Mouse (Mus musculus) thymus, postnatal 4 days (tissue): ENCODE results near the gene A530084C06Rik.

Experiments
- DNase-seq: peaks from one replicate; pipeline ENCODE4 v3.0.0; 2021

Gene A530084C06Rik

DNA sequence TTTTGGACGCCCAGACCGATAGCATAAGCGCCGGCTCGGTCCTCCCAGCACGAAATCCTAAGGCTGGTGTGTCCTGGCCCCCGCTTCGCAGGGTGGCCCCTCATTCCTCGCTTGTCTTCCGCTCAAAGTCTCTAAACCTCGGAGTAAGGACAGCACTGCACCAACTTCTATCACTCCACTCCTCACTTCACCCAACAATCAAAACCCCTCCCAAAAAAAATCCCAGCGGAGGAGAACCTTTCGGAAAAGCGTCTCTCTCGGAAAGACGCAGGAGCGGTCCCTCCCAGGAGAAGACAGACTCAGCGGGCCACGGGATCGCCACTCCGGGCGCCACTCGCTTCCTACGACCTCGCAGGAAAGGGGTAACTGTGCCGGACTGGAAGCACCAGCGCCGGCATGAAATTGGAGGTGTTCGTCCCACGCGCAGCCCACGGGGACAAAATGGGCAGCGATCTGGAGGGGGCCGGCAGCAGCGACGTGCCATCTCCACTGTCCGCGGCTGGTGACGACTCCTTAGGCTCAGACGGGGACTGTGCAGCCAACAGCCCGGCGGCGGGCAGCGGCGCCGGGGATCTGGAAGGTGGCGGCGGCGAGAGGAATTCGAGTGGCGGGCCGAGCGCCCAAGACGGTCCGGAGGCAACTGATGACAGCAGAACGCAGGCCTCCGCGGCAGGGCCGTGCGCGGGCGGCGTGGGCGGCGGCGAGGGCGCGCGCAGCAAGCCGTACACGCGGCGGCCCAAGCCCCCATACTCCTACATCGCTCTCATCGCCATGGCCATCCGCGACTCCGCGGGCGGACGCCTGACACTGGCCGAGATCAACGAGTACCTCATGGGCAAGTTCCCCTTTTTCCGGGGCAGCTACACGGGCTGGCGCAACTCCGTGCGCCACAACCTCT is at the start of gene A530084C06Rik:
TSS of gene A530084C06Rik (minus strand) at position 813 of the 898 bp plus-strand sequence.
- DNase-seq = peak; percentile 30

DNA sequence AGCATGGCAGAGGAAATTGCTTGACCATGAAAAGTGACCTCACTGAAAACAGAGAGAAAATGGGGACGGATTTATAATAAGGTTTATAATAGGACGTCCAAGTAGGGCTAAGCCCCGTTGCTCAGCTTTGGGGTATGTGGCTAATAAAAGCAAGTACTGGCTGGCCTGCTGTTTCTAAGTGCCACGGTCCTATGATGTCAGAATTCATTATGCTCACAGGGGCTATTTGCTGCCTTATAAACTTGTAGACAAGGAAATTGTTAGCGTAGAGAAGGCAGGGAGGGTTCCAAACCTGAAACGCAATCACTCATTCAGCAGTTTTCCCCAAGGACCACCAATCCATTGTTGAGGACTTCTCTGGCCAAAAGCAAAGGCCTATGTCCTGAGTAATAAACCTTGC is 44.8 kb upstream of the A530084C06Rik start:
- DNase-seq = no peak

DNA sequence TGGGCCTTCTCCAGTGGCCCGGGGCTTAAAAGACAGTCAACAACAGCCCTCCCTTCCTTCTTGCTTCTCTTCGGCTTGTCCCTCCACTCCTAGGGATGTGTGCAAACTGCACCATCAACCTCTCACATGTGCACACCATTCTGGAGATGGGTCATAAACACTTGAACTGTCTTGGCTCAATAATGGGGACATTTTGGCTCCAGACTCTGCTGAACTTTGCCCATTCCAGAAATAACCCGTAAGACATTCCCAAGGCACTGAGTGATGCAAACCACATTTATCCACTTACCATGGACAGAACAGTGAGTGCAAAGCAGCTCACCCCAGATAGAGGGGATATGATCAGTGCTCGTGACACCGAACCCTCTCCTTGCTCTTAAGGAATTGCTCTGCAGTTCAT is 40.4 kb upstream of the A530084C06Rik start:
- no peak for DNase-seq

DNA sequence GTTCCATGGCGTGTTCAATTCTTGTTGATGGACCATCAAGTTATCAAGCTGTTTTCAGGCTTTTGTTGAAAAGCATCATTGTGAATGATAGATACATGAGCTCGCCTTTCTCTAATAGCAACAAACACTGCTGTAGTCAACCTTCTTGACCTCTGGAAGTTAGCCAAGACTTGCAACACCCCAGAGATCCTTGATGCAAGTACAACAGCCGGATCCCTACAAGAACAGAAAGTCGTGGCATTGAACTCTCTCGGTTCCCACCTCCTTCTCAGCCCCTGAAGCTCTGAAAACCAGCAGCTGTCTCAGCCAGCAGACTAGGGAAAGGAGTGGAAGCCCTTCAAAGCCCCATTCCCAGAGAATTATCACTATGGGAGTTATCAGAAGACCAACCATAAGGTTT is 28.2 kb upstream of the A530084C06Rik start:
- DNase-seq = no peak

DNA sequence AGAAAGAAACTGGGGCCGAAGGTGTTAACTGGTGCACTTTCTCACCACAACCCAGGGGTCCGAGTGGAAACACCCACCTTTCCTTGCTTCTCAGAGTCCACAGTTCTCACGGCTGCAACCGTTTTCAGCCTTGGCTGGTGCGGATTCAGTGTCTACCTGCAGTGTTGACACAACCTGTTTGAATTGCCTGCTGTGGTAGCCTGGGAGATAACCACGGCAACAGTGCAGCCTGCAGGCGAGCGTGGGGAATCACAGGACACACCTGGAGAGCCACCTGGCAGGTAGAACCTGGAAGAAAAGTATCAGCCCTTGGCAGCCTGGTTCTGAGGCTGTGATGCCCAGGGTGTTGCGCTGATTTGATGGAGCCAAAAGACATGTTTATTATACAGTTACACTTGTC is 20.7 kb upstream of the A530084C06Rik start:
- DNase-seq = peak; percentile 21

DNA sequence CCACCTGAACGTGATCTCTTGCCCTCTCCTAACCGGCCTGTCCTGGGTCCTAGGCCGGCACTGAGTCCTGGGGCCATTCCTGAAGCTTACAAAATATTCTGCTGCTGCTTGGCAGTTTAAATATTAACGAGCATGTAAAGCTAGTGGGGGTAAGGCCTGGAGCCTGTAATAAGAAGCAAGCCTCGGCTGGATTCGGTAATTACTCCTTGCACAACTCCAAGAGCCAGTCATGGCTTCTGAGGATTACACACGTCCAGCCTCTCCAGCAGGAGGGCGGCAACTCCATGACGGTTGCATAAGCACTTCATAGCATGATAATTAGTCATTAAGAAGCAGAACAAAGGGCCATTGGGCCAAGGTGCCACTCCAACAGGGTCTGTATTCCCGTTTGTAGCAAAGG is 19.3 kb upstream of the A530084C06Rik start:
- no peak for DNase-seq

DNA sequence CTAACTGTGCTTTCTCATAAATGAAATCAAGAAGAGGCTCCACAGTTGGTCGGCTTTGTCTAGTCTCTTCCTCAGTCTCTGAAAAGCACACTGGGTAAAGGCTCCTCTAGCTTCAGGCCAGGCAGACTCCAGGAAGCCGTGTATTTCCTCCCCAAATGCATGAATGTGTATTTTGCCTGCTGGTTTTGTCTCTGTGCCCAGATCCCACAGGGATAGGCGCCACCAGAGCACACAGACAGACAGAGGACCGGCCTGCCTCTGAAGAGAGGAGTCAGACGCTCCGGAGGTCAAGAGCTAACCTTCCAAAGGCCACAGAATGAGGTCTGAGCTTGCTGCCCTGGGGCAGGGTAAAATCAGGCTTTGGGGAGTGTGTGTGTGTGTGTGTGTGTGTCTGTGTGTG is 18.4 kb upstream of the A530084C06Rik start:
- no peak for DNase-seq

DNA sequence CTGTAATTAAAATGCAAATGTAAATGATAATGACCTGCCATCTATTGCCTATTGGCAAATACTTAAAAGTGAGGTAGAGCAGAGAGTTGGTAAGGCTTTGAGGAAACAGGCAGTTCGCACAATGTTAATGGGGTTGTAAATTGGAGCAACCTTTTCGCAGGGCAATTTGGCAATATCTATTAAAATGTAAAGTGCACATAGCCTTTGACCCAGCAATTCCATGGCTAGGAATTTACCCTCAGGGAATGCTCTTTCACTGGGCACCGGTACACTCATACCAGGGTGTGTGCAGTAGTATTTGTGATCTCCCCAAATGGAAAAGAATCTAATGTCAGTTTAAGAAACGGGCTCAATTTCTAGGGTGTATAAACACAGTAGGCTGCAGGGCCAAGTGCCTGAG is 17.6 kb upstream of the A530084C06Rik start:
- DNase-seq = no peak

DNA sequence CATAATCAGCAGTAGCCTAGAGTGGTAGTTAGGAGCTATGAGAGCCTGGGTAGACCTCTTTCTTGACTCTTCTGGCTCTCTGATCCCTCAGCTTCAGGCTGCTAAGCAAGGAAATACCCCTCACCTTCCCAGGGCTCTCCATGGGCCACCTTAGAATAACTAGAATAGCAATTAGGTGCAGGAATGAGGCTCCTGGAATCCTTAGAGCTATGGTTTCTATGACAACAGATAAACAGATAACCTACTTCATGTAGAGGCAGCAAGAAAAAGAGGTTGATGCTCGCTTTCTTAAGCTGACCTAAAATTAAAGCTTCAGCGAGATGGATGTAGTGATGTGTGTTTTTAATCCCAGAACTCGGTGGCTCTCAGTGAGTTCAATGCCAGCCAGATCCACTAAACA is 15.5 kb upstream of the A530084C06Rik start:
- no peak for DNase-seq

DNA sequence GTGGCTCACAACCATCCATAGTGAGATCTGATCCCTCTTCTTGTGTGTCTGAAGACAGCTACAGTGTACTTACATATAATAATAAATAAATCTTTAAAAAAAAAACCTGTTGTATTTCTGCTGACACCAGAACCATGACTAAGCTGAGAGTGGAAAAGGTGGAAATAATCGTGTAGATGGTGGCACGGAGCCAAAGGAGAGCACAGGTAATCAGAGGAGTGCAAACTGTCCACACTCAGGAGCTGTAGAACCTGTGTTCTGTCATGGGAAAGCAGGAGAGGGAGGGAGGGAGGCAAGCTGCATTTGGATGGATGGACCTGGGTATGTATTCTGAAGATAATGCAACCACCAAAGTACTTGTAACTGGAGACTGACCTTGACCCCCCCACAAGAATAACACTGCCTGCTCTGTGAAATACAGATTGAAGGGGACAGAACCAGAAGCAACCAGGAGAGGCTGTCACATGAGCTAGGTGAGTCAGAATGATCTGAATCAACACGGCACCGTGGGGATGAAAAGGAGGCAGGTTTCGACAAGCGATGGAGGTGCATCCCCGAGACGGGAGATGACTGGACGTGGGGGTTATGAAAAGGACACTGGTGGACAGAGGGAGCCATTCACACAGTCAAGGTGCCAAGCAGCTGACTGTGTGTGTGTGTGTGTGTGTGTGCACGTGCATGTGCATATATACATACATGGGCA is 13.8 kb upstream of the A530084C06Rik start:
- no peak for DNase-seq

DNA sequence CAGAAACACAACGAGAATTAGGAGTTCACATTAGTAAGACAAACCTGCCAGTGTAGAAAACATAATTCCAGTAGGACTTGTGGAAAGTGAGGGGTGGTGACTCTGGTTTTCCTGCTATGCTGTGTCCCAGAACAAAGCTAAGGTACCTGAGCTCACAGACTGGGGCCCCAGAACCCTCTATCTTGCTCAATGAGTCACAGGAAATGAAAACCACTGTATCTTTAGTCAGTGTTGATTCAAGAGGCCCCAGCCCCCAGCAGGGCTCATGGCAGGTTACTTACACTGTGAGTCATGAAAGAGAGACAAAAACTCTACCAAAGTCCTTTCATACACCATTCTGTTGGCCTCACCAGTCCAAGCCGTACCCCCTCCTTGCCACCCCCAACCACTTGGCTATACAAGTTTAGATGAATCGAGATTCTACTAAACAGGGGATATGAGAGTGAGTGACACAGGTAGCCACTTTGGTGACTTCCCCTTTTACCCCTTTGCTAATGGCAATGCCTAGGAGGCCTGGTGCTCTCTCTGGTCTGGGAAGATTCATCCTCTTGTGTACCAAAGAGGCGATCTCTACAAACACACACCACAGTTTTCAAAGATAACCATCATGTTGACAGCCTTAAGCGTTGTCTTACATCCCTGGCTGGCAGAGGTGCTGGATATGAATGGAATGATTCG is 8.6 kb upstream of the A530084C06Rik start:
- DNase-seq = no peak

DNA sequence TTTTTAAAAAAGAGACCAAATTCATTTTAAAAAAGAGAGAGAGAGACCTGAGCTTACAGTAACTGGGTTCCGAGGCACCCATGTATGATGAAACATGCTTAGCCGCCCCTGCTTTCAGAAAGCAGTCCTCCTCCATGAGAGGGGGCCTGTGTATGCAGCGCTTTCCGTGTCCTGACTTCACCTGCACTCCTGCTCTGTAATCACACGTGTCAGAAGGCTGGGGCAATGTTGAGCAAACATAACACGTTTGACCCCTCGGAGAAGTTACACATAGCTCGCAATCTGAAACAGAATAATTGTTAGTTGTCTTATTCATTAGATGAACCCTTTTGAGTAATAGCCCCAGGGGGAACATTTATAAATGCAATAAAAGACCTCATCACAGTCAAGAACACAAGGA is 8.0 kb upstream of the A530084C06Rik start:
- DNase-seq = no peak

DNA sequence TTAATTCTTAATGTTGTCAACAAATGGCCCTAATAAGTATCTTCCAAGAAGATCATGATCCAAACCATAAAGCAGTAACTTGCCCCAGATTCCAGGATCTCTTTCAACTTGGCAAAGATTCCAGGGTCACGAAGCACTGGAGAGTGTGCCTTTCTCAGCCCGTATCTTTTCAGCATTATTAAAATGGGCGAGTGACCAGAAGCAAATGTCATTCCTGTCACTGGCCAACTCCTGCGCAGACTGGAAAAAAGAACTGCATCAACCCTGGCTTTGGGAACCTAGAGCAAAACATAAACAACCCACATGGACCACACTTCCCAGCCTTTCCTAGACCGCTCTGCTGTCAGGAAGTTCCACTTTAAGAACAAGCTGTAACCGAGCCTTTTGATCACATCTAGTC is 5.3 kb upstream of the A530084C06Rik start:
- no peak for DNase-seq

DNA sequence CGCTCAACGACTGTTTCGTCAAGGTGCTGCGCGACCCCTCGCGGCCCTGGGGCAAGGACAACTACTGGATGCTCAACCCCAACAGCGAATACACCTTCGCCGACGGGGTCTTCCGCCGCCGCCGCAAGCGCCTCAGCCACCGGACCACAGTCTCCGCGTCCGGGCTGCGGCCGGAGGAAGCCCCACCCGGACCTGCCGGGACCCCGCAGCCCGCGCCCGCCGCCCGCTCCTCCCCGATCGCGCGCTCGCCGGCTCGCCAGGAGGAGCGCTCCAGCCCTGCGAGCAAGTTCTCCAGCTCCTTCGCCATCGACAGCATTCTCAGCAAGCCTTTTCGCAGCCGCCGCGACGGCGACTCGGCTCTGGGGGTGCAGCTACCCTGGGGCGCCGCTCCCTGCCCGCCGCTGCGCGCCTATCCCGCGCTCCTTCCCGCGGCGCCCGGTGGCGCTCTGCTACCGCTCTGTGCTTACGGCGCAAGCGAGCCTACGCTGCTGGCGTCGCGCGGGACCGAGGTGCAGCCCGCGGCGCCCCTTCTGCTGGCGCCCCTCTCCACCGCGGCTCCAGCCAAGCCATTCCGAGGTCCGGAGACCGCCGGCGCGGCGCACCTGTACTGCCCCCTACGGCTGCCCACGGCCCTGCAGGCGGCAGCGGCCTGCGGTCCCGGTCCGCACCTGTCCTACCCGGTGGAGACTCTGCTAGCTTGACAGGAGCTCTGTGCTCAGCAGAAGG is 449 bp upstream of the A530084C06Rik start:
- DNase-seq = peak; percentile 76

DNA sequence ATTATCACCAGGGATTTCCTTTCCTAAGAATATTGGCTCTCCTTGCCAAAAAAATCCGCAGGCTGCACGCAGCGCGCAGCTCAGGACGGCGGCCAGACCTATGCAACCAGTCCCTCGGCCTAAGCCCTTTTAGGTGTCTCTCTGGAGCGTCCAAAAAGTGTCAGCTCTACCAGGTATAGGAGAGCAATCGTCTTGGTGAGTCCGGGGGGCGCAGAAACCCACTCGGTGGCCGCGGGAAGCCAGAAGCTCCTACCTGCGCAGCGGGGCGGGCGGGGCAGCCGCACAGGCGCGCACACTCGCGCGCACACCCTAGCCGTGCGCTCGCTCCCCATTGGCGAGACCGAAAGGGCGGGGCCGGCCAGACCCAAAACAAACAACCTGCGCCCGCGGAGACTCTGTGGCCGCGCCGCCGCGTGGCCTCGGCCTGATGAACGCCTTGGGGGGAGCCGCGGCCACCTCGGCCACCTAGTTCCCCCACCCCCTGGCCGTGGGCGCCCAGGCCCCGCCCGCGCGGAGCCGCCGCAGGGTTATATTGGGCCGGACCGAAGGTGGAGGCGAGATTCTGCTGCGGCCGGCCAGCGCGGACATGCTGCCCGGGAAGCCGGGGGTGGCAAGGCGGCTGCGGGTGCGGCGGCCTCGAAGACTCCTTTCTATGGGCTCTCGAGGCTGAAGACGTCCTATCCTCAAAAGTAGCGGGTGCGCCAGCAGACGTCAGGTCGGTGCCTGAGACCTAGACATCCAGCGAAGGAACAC is 1.2 kb downstream of the A530084C06Rik start:
- peak; percentile 45 for DNase-seq

DNA sequence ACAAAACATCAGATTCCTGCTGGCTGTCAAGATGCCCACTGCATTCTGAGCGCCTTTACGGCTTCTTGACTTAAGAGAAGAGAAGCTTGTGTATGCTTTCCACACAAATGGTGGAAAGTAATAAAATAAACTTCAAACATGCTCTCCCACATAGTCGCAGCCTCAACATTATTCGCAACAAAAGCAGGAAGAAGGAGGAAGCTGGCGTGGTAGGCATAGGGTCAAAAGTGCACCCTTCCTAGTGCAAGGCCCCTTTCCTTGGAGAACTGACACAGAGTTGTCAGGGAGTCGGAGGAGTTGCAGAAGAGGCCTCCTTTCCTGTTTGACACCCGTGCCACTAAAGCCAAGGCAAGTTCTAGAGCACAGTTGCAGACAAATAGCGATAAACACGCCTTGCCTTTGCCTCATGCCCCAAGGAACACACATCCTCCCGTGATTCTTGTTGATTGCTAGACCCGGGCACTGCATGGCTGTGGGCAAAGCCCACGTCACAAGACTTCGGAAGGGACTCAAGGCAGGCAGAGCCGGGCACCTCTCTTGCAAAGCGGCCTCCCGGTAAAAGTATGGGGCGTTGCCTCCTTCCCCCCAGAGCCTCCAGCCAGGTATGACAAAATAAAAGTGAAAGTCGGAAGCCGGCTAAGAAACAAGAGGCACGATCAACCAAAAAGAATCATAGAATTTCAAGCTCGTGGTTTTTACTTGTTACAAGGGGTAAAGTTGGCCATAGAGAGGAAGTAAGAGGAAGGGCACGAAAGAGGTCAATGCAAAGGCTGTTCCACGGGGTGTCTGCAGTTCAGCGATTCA is 2.0 kb downstream of the A530084C06Rik start:
- DNase-seq = no peak

DNA sequence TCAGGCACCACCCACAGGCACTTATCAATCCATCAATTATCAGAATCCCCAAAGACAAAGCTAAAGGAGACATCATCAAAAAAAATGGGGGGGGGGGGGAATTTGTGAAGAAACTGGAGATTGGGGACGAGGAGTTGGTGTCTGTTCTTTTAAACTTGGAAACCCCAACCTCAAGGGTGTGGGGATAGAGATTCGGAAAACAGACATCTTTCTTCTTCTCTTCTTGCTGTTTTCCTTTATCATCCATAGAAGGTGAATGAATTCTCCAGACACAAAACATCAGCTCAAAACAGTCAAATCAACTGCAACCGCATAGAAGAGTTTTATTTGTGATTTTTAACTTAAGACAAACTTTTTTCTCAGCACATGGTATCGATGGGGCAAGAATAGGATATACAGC is 3.3 kb downstream of the A530084C06Rik start, which contains the start of gene Foxq1:
TSS of gene Foxq1 (plus strand) at position 301 of the 400 bp plus-strand sequence.
- no peak for DNase-seq

DNA sequence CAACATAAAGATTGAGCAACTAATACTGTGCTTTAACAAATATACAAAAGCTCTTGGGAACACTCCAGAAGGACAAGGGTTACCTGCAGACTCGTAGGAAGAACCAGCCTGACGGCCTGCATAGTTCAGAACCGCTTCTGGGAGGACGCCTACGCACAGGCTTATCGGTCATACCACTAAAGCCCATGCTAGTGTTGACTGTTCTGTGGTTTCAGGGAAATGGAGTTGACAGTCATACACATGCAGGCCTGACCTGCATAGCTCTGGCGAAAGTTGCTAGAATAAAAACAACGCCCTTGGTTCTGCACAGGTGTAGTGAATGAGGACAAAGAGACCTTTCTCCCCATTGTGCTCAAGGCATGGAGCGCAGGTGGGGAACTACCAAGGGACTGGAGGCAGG is 11.5 kb downstream of the A530084C06Rik start:
- no peak for DNase-seq

DNA sequence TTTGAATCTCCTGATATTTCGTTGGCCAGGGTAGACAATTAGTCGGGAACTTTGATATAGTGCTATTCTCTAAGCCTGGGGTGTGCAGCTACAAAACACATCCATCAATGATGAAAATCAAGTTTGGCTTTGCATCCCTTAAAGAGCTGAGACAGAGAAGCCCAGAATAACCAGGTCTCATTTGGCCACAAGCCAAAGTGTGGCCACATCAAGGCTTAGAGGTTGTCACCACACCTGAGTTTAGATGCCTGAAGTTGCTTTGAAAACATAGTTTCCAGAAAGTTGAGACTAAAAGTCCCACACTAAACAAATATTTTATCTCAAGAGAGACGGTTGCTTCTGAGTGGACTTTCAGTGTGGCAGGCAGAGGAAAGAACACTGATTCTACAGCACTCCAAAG is 11.9 kb downstream of the A530084C06Rik start:
- DNase-seq = no peak

DNA sequence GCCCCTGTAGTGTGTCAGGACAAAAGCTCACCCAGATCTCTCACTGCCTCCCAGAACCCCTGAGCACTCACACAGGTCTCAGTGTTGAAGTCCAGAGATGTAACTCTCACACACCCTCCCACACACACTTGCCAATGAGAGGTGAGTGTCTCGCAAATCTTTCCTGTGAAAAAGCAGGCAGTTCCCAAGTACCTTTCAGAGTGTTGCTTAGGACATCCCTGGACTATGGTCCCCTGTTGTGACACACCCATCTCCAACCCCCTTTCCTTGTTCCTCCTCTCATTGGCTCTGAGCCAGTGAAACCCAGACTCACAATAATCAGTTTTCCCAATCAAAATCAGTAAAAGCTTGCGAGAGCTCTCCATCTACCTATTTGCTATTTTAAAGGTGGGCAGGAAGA is 12.3 kb downstream of the A530084C06Rik start:
- no peak for DNase-seq

DNA sequence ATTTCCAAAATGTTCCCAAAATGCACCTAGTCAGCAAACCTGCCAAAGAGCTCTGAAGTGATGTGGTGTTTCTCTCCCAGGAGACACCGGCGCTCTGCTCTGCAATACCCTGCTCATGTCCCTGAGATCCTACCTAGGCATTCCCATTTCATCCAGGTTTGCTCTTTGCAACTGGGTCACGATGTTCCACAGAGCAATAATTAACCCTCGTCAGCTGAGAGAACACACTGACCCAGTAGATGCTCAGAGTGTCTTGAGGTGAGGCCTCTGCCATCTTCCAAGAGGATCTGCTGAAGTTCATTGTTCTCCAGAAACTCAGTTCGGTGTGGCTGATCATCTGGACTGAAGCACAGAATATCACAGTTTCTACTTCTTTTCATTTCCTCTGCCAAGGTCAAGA is 16.1 kb downstream of the A530084C06Rik start:
- no peak for DNase-seq
